Mouse (Mus musculus) limb, embryonic 12.5 days (tissue): Measurements from ENCODE around the gene Cbx2. TPM values are rescaled to one million over a fixed set of nuclear protein-coding genes. Genes with fewer than 3 reads are reported as not detected.

Experiments used
- ATAC-seq: fragments of 200-750 bp; cut with Nextera tagmentation; 2 replicates; pipeline ENCODE4 v1.8.0; 2017; ENCODE audit warnings: low read depth, moderate TSS enrichment; ENCODE audit not compliant: insufficient number of reproducible peaks, insufficient read depth, low FRiP score, low TSS enrichment
- H3K27ac ChIP-seq: fragments of 300-500 bp; sonication (generic); 2 replicates; pipeline ENCODE4 v1.5.1; 2016; ENCODE audit warnings: mild to moderate bottlenecking, moderate library complexity
- H3K27me3 ChIP-seq: fragments of 300-500 bp; sonication (generic); 2 replicates; pipeline ENCODE4 v1.6.1; 2016; ENCODE audit warnings: mild to moderate bottlenecking, moderate library complexity
- H3K36me3 ChIP-seq: fragments of 300-500 bp; sonication (generic); 2 replicates; pipeline ENCODE4 v1.6.1; 2016; ENCODE audit warnings: mild to moderate bottlenecking, moderate library complexity
- H3K4me1 ChIP-seq: fragments of 300-500 bp; sonication (generic); replicated peaks from 2 replicates; pipeline ENCODE4 v1.6.1; 2016
- H3K4me2 ChIP-seq: fragments of 300-500 bp; sonication (generic); 2 replicates; pipeline ENCODE4 v1.6.1; 2016; ENCODE audit warnings: mild to moderate bottlenecking, moderate library complexity
- H3K4me3 ChIP-seq: fragments of 300-500 bp; sonication (generic); replicated peaks from 2 replicates; pipeline ENCODE4 v1.5.1; 2016; ENCODE audit warnings: mild to moderate bottlenecking
- H3K9ac ChIP-seq: fragments of 300-500 bp; sonication (generic); replicated peaks from 2 replicates; pipeline ENCODE4 v1.6.1; 2016; ENCODE audit warnings: mild to moderate bottlenecking, moderate library complexity
- H3K9me3 ChIP-seq: fragments of 300-500 bp; sonication (generic); 2 replicates; pipeline ENCODE4 v1.6.1; 2016; ENCODE audit warnings: mild to moderate bottlenecking, moderate library complexity
- WGBS: fragments of 180-500 bp; shearing (Covaris S2); methylation state at CpG from one replicate; pipeline ENCODE4 v1.1.7; 2016; 5-methylcytosine and 5-hydroxymethylcytosine counted together
- polyA plus RNA-seq: library from polyadenylated mRNA; unstranded; fragments of >200 nt; fragmentation: Nextera tagmentation; extraction: Ambion mirVana; gene quantifications from 2 replicates; pipeline ENCODE4 v1.2.1, GENCODE M21; 2016

Cbx2 gene
- polyA plus RNA-seq = 121 and 122 TPM in 2 replicates

DNA sequence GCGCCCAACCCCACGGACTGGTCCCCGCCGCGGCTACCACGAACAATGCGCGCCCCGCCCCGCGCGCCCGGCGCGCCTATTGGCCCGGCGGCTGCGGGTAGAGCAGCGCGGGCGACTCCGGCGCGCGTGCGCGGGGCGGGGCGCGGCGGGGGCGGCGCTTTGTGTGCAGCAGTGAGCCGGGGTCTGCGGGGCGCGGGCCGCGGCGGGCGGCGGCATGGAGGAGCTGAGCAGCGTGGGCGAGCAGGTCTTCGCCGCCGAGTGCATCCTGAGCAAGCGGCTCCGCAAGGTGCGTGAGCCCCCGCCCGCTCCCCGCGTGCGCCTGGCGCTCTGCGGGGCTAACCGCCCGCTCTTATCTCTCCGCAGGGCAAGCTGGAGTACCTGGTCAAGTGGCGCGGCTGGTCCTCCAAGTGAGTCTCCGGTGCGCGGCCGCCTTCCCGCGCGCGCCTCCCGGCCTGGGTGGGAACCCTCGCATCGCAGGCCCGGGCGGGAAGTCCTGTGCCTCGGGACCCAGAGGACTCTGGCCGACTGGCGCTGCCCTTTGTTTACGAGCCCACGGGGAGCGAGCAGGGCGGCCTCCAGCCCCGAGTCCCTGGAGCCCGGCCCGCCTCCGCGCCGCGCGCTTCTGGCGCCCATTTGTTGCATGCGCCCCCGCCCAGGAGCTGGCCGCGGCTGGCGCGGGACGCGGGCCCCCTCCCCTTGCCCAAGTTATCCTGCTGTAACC lies at the start of gene Cbx2:
TSS of gene Cbx2 (plus strand) at position 68 of the 721 bp plus-strand sequence.
- H3K4me1 ChIP-seq = peaks cover 35% of the 10 kb centered on the region

DNA sequence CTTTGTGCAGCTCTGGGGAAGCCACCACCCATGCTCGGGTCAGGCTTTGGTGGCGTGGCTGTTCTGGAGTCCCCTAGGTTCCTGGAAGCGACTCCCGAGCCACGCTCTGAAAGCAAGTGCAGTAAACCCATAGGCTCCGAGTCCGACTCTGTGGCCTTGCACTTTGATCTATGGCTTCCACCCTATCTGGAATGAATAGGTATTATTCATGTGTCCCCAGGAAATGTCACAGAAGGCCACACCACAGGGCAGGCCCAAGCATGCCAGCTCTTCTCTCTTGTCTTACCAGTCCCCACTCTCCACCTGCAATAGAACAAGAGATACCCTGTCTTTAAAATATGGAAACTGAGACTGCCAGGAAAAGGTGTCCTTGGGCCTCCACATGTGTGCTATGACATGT lies 48.4 kb upstream of the Cbx2 start:
- Histone ChIP-seq H3K4me1 (peaks cover 5% of the 10 kb centered on the region), H3K4me3 (no peak overlapping the region), H3K36me3 (no peaks in the 10 kb centered on the region), H3K27ac (no peak overlapping the region), H3K9ac (no peak overlapping the region), H3K27me3 (peaks cover 65% of the 10 kb centered on the region), H3K4me2 (no peak overlapping the region), H3K9me3 (no peaks in the 10 kb centered on the region)
- ATAC-seq = no peak
- WGBS = 70% methylated on average over 7 of the region's 7 CpGs

More for the DNA sequence above, at the start of gene Cbx2:
- Histone ChIP-seq H3K9ac (peak within 1 kb of the TSS; percentile 96), H3K4me2 (peak within 1 kb of the TSS; percentile 96), H3K9me3 (no peaks in the 10 kb centered on the region), H3K27me3 (peaks cover 2% of the 10 kb centered on the region; the same call in 1 of the 2 replicates), H3K4me3 (peak within 1 kb of the TSS; percentile 92), H3K27ac (peak within 1 kb of the TSS; percentile 98), H3K36me3 (peaks cover 41% of the 10 kb centered on the region)
- WGBS = under 1% methylated on average over 94 of the region's 99 CpGs
- peak; percentile 97 for ATAC-seq

DNA sequence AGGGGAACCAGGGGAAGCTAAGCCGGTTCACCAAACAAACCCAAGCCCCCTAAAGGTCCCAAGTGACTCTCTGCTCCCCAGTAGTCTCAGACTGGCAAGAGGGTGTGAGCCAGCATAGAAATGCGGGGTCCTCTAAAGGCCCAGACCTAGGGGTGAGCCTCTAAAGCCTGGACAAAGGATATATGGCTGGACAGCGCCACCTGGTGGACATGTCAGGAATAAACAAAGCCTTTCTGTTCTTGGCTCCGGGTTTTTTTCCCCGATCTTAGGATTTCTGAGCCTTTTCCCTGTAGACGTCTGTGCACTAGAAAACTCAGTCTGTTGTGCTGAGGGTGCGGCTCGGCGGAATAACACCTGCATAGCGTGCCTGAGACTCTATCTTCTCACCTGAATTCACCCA lies 47.3 kb upstream of the Cbx2 start:
- H3K27me3 ChIP-seq = peaks cover 65% of the 10 kb centered on the region
- peaks cover 5% of the 10 kb centered on the region for H3K4me1 ChIP-seq
- ATAC-seq = no peak
- no peak overlapping the region for H3K27ac ChIP-seq
- no peaks in the 10 kb centered on the region for H3K36me3 ChIP-seq
- H3K4me3 ChIP-seq = no peak overlapping the region
- H3K4me2 ChIP-seq = peak overlapping the region; percentile 13
- no peak overlapping the region for H3K9ac ChIP-seq
- WGBS = 3% methylated on average over 10 of the region's 10 CpGs
- no peaks in the 10 kb centered on the region for H3K9me3 ChIP-seq

DNA sequence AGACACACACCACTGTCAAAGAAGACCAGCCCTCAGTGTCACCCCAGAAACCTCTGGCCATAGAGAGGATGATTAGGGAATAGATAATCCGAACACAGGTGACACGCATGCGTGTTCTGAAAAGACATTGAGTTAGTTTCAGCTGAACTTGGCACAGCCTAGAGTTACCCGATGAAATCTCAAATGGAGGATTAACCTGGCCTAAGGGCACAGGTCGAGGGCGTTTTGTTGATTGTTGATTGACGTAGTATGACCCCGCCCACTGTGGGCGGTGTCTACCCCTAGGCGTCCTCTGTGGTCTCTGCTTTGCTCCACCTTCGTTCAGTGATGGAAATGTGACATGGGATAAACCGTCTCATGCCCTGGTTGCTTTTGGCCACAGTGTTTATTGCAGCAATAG lies 46.8 kb upstream of the Cbx2 start:
- H3K9ac ChIP-seq = no peak overlapping the region
- ATAC-seq = 0 out of 2 replicates have a peak, but pooled peaks have one; percentile 20
- H3K27me3 ChIP-seq = peaks cover 62% of the 10 kb centered on the region
- H3K27ac ChIP-seq = no peak overlapping the region
- peaks cover 5% of the 10 kb centered on the region for H3K4me1 ChIP-seq
- no peaks in the 10 kb centered on the region for H3K36me3 ChIP-seq
- no peak overlapping the region for H3K4me3 ChIP-seq
- 18% methylated on average over 12 of the region's 12 CpGs for WGBS
- H3K9me3 ChIP-seq = no peaks in the 10 kb centered on the region
- peak overlapping the region; percentile 13 for H3K4me2 ChIP-seq

DNA sequence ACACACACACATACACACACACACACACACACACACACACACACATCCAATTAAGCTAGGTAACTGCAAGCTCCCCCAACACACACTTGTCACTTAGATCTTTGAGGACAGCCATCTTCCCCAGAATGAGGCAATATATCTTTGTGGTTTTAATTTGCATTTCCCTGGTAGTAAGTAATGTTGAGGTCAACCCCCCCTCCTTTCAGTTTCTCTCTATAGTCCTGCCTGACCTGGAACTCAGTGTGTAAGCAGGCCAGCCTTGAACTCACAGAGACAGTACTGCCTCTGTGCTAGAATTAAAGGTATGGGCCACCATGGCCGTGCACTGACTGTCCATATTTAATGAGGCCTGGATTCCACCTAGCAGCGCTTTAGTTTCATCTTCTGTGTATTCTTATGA lies 42.4 kb upstream of the Cbx2 start:
- no peak overlapping the region for H3K9ac ChIP-seq
- H3K4me1 ChIP-seq = peaks cover 5% of the 10 kb centered on the region
- no peak overlapping the region for H3K27ac ChIP-seq
- H3K4me2 ChIP-seq = no peak overlapping the region
- no peak overlapping the region for H3K4me3 ChIP-seq
- WGBS = 72% methylated on average over 2 of the region's 2 CpGs
- no peaks in the 10 kb centered on the region for H3K9me3 ChIP-seq
- ATAC-seq = no peak
- H3K27me3 ChIP-seq = peaks cover 29% of the 10 kb centered on the region
- no peaks in the 10 kb centered on the region for H3K36me3 ChIP-seq

DNA sequence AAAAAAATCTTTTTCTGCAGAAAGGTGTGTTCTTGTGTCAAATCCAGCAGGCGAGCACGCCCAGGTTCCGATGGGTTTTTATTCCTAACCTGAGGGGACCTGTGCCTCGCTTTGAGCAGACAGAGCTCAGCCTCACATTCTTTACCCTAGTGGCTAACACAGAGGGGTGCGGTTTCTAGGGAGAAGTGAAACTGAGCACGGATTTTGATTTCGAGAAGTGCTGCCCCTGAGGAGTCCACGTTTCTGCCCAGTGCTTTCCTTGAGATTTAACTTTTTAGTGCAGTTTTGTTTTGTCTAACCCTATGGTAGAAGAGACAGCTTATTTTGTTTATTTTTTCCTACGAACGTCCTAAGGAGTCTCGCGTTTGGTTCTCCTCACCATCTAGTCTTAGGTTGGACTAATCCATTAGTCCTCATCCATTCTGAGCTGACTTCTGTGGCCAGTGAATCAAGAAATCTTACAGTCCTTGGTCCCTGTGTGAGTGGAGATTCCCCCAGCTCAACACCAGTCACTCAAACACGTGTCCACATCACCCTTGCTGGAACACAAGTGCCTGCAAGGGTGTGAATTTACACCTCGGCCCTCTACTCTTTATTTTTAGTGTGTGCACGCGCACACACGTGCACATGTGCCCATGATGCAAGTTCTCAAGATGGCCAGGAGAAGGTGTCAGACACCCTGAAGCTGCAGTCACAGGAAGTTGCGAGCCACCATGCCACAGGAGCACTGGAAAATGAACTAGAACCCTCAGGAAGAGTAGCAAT lies 41.6 kb upstream of the Cbx2 start:
- H3K9ac ChIP-seq = no peak overlapping the region
- H3K27me3 ChIP-seq = peaks cover 29% of the 10 kb centered on the region
- H3K4me3 ChIP-seq = no peak overlapping the region
- no peak for ATAC-seq
- H3K4me1 ChIP-seq = no peaks in the 10 kb centered on the region
- H3K4me2 ChIP-seq = no peak overlapping the region
- H3K9me3 ChIP-seq = no peaks in the 10 kb centered on the region
- H3K27ac ChIP-seq = no peak overlapping the region
- H3K36me3 ChIP-seq = no peaks in the 10 kb centered on the region
- 66% methylated on average over 18 of the region's 18 CpGs for WGBS

DNA sequence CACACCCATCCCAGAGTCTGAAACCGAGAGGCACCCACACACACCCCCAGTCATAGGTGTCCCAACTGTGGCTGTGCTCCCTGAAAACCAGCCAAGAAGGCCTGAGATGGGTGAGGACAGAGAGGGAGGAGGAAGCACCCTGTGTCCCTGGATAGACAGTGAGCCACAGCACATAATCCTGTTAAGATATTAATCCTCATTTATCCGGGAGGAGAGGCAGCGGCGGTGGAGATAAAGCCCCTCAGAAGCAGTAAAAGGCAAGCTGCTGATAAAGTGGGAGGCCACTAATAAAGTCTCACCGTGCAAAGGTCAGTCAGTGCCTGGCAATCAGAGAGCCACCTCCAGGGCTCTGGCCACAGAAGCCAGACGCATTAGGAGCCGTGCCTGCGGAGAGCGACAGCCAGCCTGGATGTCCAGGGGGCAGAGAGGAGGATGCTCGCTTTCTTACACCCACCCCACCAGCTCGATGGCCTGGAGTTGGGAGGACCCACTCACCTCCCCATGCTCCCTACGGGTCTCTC lies 40.1 kb upstream of the Cbx2 start:
- no peak overlapping the region for H3K27ac ChIP-seq
- no peak overlapping the region for H3K4me2 ChIP-seq
- H3K27me3 ChIP-seq = peaks cover 25% of the 10 kb centered on the region
- 39% methylated on average over 12 of the region's 12 CpGs for WGBS
- no peaks in the 10 kb centered on the region for H3K4me1 ChIP-seq
- no peak overlapping the region for H3K4me3 ChIP-seq
- no peak for ATAC-seq
- no peak overlapping the region for H3K9ac ChIP-seq
- no peaks in the 10 kb centered on the region for H3K9me3 ChIP-seq
- no peaks in the 10 kb centered on the region for H3K36me3 ChIP-seq

DNA sequence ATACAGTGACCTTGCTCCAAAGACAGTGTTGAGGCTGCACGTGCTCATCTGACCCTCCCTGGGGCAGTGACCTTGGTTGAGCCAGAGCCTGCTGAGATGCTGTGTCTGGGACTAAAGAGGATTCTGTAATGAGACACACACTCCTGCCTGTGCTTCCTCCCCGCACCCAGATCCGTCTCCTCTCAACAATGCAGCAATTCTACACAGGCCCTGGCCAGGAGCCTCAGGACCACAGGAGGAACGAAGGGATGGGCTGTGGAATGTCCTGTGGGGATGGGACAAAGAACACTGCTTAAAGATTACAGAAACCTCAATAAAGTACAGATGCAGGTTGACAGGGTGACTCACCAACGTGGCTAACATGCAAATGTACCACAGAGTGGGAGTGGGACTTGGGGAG lies 37.2 kb upstream of the Cbx2 start:
- H3K4me3 ChIP-seq = no peak overlapping the region
- no peak for ATAC-seq
- no peaks in the 10 kb centered on the region for H3K36me3 ChIP-seq
- H3K27ac ChIP-seq = no peak overlapping the region
- H3K4me2 ChIP-seq = no peak overlapping the region
- peaks cover 9% of the 10 kb centered on the region; the same call in 1 of the 2 replicates for H3K27me3 ChIP-seq
- WGBS = 58% methylated on average over 5 of the region's 5 CpGs
- H3K9ac ChIP-seq = no peak overlapping the region
- H3K9me3 ChIP-seq = no peaks in the 10 kb centered on the region
- H3K4me1 ChIP-seq = no peaks in the 10 kb centered on the region

DNA sequence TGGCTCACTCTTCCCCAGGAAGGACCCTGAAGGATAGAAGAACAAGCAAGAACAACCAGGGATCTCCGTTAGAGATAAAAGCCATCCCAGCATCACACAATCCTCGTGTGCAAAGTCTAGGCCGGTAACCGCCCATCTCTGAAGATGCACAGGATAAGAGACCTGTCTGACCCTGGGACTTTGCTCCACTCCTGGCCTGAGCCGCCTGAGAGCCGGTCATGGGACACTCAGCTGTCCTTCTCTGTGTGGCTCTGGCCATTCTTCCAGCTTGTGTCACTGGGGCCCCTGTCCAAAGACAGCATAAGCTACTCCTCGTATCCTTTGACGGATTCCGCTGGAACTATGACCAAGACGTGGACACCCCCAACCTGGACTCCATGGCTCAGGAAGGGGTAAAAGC lies 34.8 kb upstream of the Cbx2 start, which contains the start of gene Enpp7:
TSS of gene Enpp7 (plus strand) at position 190 of the 400 bp plus-strand sequence.
- no peaks in the 10 kb centered on the region for H3K9me3 ChIP-seq
- H3K4me2 ChIP-seq = no peak within 1 kb of the TSS
- H3K4me3 ChIP-seq = no peak within 1 kb of the TSS
- no peaks in the 10 kb centered on the region for H3K36me3 ChIP-seq
- 85% methylated on average over 10 of the region's 10 CpGs for WGBS
- no peak within 1 kb of the TSS for H3K9ac ChIP-seq
- peaks cover 9% of the 10 kb centered on the region for H3K27me3 ChIP-seq
- no peaks in the 10 kb centered on the region for H3K4me1 ChIP-seq
- H3K27ac ChIP-seq = no peak within 1 kb of the TSS
- no peak for ATAC-seq

DNA sequence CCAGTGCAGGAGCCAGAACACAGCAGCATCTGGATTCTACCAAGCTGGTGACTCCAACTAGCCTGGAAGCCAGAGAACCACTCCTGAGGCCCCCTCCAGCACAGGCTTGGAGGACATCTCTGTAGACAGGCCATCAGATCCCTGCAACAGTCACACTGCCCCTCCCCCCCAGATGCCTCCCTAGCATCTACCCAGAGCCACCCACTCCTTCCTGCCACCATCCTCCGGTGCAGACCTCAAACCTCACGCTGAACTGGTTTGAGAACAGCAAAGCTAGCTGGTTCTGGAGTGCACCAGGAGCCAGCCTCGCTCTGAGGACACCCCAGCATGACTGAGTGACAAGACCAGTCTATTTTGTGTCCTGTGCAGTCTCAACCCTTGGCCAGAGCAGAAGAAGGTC lies 30.0 kb upstream of the Cbx2 start:
- no peak overlapping the region for H3K9ac ChIP-seq
- no peaks in the 10 kb centered on the region for H3K9me3 ChIP-seq
- H3K27ac ChIP-seq = no peak overlapping the region
- WGBS = 61% methylated on average over 3 of the region's 3 CpGs
- H3K27me3 ChIP-seq = peaks cover 8% of the 10 kb centered on the region
- 0 out of 2 replicates have a peak, but pooled peaks cover 5% of the 10 kb centered on the region for H3K4me1 ChIP-seq
- no peak for ATAC-seq
- no peak overlapping the region for H3K4me3 ChIP-seq
- no peaks in the 10 kb centered on the region for H3K36me3 ChIP-seq
- H3K4me2 ChIP-seq = no peak overlapping the region

DNA sequence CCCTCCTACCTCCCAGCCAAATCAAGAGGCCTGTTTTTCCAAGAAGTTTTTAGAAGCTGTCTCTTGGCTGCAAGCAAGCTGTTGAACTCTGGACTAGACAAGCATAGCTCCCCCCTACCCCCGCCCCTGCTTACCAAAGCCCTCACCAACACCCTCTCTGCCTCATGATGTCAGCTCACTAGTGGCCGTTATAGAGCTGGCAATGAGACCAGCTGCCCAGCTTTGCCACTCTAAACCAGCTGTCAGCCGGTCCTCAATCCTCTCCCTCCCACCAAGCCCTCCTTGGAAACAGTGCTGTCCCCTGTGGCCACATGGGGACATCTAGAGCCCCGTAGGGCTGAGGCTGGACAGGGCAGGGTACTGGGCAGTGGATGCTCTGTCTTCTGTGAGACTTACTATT lies 27.3 kb upstream of the Cbx2 start:
- 0 out of 2 replicates have a peak overlapping the region, but pooled peaks have one; percentile 1 for H3K27ac ChIP-seq
- peaks cover 18% of the 10 kb centered on the region for H3K4me1 ChIP-seq
- H3K9me3 ChIP-seq = no peaks in the 10 kb centered on the region
- ATAC-seq = no peak
- H3K36me3 ChIP-seq = no peaks in the 10 kb centered on the region
- H3K9ac ChIP-seq = no peak overlapping the region
- WGBS = 30% methylated on average over 4 of the region's 4 CpGs
- peaks cover 21% of the 10 kb centered on the region for H3K27me3 ChIP-seq
- no peak overlapping the region for H3K4me3 ChIP-seq
- H3K4me2 ChIP-seq = no peak overlapping the region
